Mouse (Mus musculus) limb, embryonic 15.5 days (tissue): Measurements from ENCODE around the gene Caly. TPM values are rescaled to one million over a fixed set of nuclear protein-coding genes. Genes with fewer than 3 reads are reported as not detected.
A peak's percentile ranks its signal among the peaks of the same experiment; 100 is the strongest.

Experiments used
- ATAC-seq: fragments of 200-750 bp; cut with Nextera tagmentation; 2 replicates; pipeline ENCODE4 v1.8.0; 2017; ENCODE audit warnings: low read depth, moderate TSS enrichment; ENCODE audit not compliant: insufficient number of reproducible peaks, low FRiP score, low TSS enrichment
- H3K27ac ChIP-seq: fragments of 300-500 bp; sonication (generic); 2 replicates; pipeline ENCODE4 v1.5.1; 2015; ENCODE audit warnings: moderate library complexity, mild to moderate bottlenecking, inconsistent platforms
- H3K27me3 ChIP-seq: fragments of 300-500 bp; sonication (generic); 2 replicates; pipeline ENCODE4 v1.6.1; 2015; ENCODE audit warnings: inconsistent platforms
- H3K36me3 ChIP-seq: fragments of 300-500 bp; sonication (generic); 2 replicates; pipeline ENCODE4 v1.6.1; 2015; ENCODE audit warnings: inconsistent platforms
- H3K4me1 ChIP-seq: fragments of 300-500 bp; sonication (generic); 2 replicates; pipeline ENCODE4 v1.6.1; 2015; ENCODE audit warnings: inconsistent platforms
- H3K4me2 ChIP-seq: fragments of 300-500 bp; sonication (generic); 2 replicates; pipeline ENCODE4 v1.6.1; 2015; ENCODE audit warnings: mild to moderate bottlenecking, inconsistent platforms
- H3K4me3 ChIP-seq: fragments of 300-500 bp; sonication (generic); 2 replicates; pipeline ENCODE4 v1.5.1; 2015; ENCODE audit warnings: mild to moderate bottlenecking, inconsistent platforms
- H3K9ac ChIP-seq: fragments of 300-500 bp; sonication (generic); 2 replicates; pipeline ENCODE4 v1.6.1; 2015; ENCODE audit warnings: inconsistent platforms
- H3K9me3 ChIP-seq: fragments of 300-500 bp; sonication (generic); 2 replicates; pipeline ENCODE4 v1.6.1; 2016; ENCODE audit warnings: inconsistent platforms
- WGBS: fragments of 180-500 bp; shearing (Covaris S2); methylation state at CpG from one replicate; pipeline ENCODE4 v1.1.7; 2015; 5-methylcytosine and 5-hydroxymethylcytosine counted together
- polyA plus RNA-seq: library from polyadenylated mRNA; unstranded; fragments of >200 nt; fragmentation: Nextera tagmentation; extraction: Ambion mirVana; gene quantifications from 2 replicates; pipeline ENCODE4 v1.2.1, GENCODE M21; 2015

Gene Caly
- 0.55 and 1.2 TPM in 2 replicates for polyA plus RNA-seq

GRCm38 (mm10) chr7:140082242-140082678 lies at the start of gene Caly:
TSS of gene Caly (minus strand) at chr7:140082548.
- no peaks in the 10 kb centered on the region for H3K36me3 ChIP-seq
- peaks cover 14% of the 10 kb centered on the region for H3K4me1 ChIP-seq
- 7% methylated on average over 18 of the region's 18 CpGs for WGBS
- no peaks in the 10 kb centered on the region for H3K9me3 ChIP-seq
- ATAC-seq = 0 out of 2 replicates have a peak, but pooled peaks have one; percentile 31
- no peak within 1 kb of the TSS for H3K4me3 ChIP-seq
- no peak within 1 kb of the TSS for H3K4me2 ChIP-seq
- H3K27ac ChIP-seq = no peak within 1 kb of the TSS
- H3K27me3 ChIP-seq = peaks cover 47% of the 10 kb centered on the region
- H3K9ac ChIP-seq = no peak within 1 kb of the TSS

GRCm38 (mm10) chr7:140127911-140128310 lies 45.6 kb upstream of the Caly start:
- Histone ChIP-seq H3K4me3 (no peak overlapping the region), H3K36me3 (peaks cover 26% of the 10 kb centered on the region), H3K9ac (no peak overlapping the region), H3K27ac (no peak overlapping the region), H3K4me1 (peaks cover 15% of the 10 kb centered on the region), H3K9me3 (no peaks in the 10 kb centered on the region), H3K4me2 (no peak overlapping the region), H3K27me3 (no peaks in the 10 kb centered on the region)
- no peak for ATAC-seq
- WGBS = 86% methylated on average over 2 of the region's 2 CpGs

GRCm38 (mm10) chr7:140126934-140127333 lies 44.6 kb upstream of the Caly start:
- 77% methylated on average over 3 of the region's 3 CpGs for WGBS
- Histone ChIP-seq H3K9ac (no peak overlapping the region), H3K36me3 (peaks cover 24% of the 10 kb centered on the region), H3K4me2 (no peak overlapping the region), H3K27ac (no peak overlapping the region), H3K4me3 (no peak overlapping the region), H3K4me1 (peaks cover 15% of the 10 kb centered on the region), H3K27me3 (no peaks in the 10 kb centered on the region), H3K9me3 (no peaks in the 10 kb centered on the region)
- no peak for ATAC-seq

- Histone ChIP-seq H3K36me3 (peaks cover 18% of the 10 kb centered on the region), H3K27me3 (no peaks in the 10 kb centered on the region), H3K9me3 (no peaks in the 10 kb centered on the region), H3K4me1 (peaks cover 15% of the 10 kb centered on the region), H3K27ac (peak overlapping the region; percentile 43; the same call in 1 of the 2 replicates), H3K4me3 (peak overlapping the region; percentile 62), H3K9ac (peak overlapping the region; percentile 58), H3K4me2 (peak overlapping the region; percentile 55)
- ATAC-seq = peak; percentile 27; the same call in 1 of the 2 replicates
- WGBS = 3% methylated on average over 5 of the region's 5 CpGs
Observed at GRCm38 (mm10) chr7:140126022-140126350, 43.6 kb upstream of the Caly start.

- peak overlapping the region; percentile 58 for H3K9ac ChIP-seq
- H3K9me3 ChIP-seq = no peaks in the 10 kb centered on the region
- H3K27ac ChIP-seq = peak overlapping the region; percentile 43; the same call in 1 of the 2 replicates
- H3K27me3 ChIP-seq = no peaks in the 10 kb centered on the region
- H3K36me3 ChIP-seq = peaks cover 13% of the 10 kb centered on the region
- 2% methylated on average over 40 of the region's 40 CpGs for WGBS
- H3K4me1 ChIP-seq = peaks cover 15% of the 10 kb centered on the region
- ATAC-seq = peak; percentile 92
- peak overlapping the region; percentile 55 for H3K4me2 ChIP-seq
- H3K4me3 ChIP-seq = peak overlapping the region; percentile 62
Observed at GRCm38 (mm10) chr7:140125278-140126021, 43.1 kb upstream of the Caly start.

GRCm38 (mm10) chr7:140124382-140124781 lies 42.0 kb upstream of the Caly start:
- Histone ChIP-seq H3K4me3 (no peak overlapping the region), H3K9me3 (no peaks in the 10 kb centered on the region), H3K27me3 (no peaks in the 10 kb centered on the region), H3K4me2 (no peak overlapping the region), H3K27ac (no peak overlapping the region), H3K4me1 (peaks cover 15% of the 10 kb centered on the region), H3K36me3 (peaks cover 3% of the 10 kb centered on the region; the same call in 1 of the 2 replicates), H3K9ac (no peak overlapping the region)
- no peak for ATAC-seq
- 84% methylated on average over 1 of the region's 1 CpGs for WGBS

GRCm38 (mm10) chr7:140122765-140123164 lies 40.4 kb upstream of the Caly start:
- no peaks in the 10 kb centered on the region for H3K36me3 ChIP-seq

GRCm38 (mm10) chr7:140121338-140121910 lies 39.1 kb upstream of the Caly start:
- no peak overlapping the region for H3K4me3 ChIP-seq
- no peak for ATAC-seq
- peaks cover 7% of the 10 kb centered on the region for H3K4me1 ChIP-seq
- no peak overlapping the region for H3K4me2 ChIP-seq
- WGBS = 79% methylated on average over 13 of the region's 13 CpGs
- no peaks in the 10 kb centered on the region for H3K36me3 ChIP-seq
- no peak overlapping the region for H3K27ac ChIP-seq
- no peaks in the 10 kb centered on the region for H3K9me3 ChIP-seq
- no peaks in the 10 kb centered on the region for H3K27me3 ChIP-seq
- no peak overlapping the region for H3K9ac ChIP-seq

More at GRCm38 (mm10) chr7:140122765-140123164, 40.4 kb upstream of the Caly start:
- ATAC-seq = no peak
- H3K9ac ChIP-seq = no peak overlapping the region
- no peak overlapping the region for H3K4me2 ChIP-seq
- peak overlapping the region; percentile 33; the same call in 1 of the 2 replicates for H3K27ac ChIP-seq
- H3K9me3 ChIP-seq = no peaks in the 10 kb centered on the region
- no peaks in the 10 kb centered on the region for H3K27me3 ChIP-seq
- H3K4me3 ChIP-seq = no peak overlapping the region
- H3K4me1 ChIP-seq = peaks cover 15% of the 10 kb centered on the region
- WGBS = 35% methylated on average over 4 of the region's 4 CpGs

- no peak overlapping the region for H3K9ac ChIP-seq
- H3K27me3 ChIP-seq = no peaks in the 10 kb centered on the region
- H3K4me3 ChIP-seq = no peak overlapping the region
- H3K27ac ChIP-seq = no peak overlapping the region
- H3K4me2 ChIP-seq = no peak overlapping the region
- no peak for ATAC-seq
- no peaks in the 10 kb centered on the region for H3K36me3 ChIP-seq
- no peaks in the 10 kb centered on the region for H3K9me3 ChIP-seq
- H3K4me1 ChIP-seq = peaks cover 4% of the 10 kb centered on the region
- 93% methylated on average over 2 of the region's 2 CpGs for WGBS
Observed at GRCm38 (mm10) chr7:140120484-140120883, 38.1 kb upstream of the Caly start.

- H3K27me3 ChIP-seq = no peaks in the 10 kb centered on the region
- peak within 1 kb of the TSS; percentile 71 for H3K9ac ChIP-seq
- 0 out of 2 replicates have a peak, but pooled peaks cover 7% of the 10 kb centered on the region for H3K4me1 ChIP-seq
- peak within 1 kb of the TSS; percentile 74 for H3K4me3 ChIP-seq
- WGBS = 5% methylated on average over 28 of the region's 28 CpGs
- H3K4me2 ChIP-seq = peak within 1 kb of the TSS; percentile 76
- H3K9me3 ChIP-seq = no peaks in the 10 kb centered on the region
- H3K36me3 ChIP-seq = peaks cover 15% of the 10 kb centered on the region
- peak; percentile 89 for ATAC-seq
- peak within 1 kb of the TSS; percentile 91 for H3K27ac ChIP-seq
Observed at GRCm38 (mm10) chr7:140116329-140117054, 34.1 kb upstream of the Caly start, which contains the start of gene Echs1. TSS of gene Echs1 (minus strand) at chr7:140116476.

GRCm38 (mm10) chr7:140115583-140116328 lies 33.4 kb upstream of the Caly start, which contains the start of gene Paox:
TSS of gene Paox (plus strand) at chr7:140115799.
- under 1% methylated on average over 23 of the region's 23 CpGs for WGBS
- Histone ChIP-seq H3K4me1 (0 out of 2 replicates have a peak, but pooled peaks cover 7% of the 10 kb centered on the region), H3K27me3 (no peaks in the 10 kb centered on the region), H3K4me2 (peak within 1 kb of the TSS; percentile 76), H3K9me3 (no peaks in the 10 kb centered on the region), H3K4me3 (peak within 1 kb of the TSS; percentile 74), H3K9ac (peak within 1 kb of the TSS; percentile 71), H3K27ac (peak within 1 kb of the TSS; percentile 91), H3K36me3 (peaks cover 23% of the 10 kb centered on the region)
- ATAC-seq = peak; percentile 79
